Mouse (Mus musculus): ENCODE results near the gene Tnik. TPM values are rescaled to one million over a fixed set of nuclear protein-coding genes. Genes with fewer than 3 reads are reported as not detected.

Tnik gene
- polyA plus RNA-seq, 1 experiment: 2.3 TPM

- no peak overlapping the region for H3K27ac ChIP-seq (ENCODE audit: insufficient read depth, low read length)
Observed at GRCm38 (mm10) chr3:28359138-28359537, 96.1 kb downstream of the Tnik start.

GRCm38 (mm10) chr3:28361056-28361455, 98.0 kb downstream of the Tnik start:
- TF ChIP-seq CTCF (IDR thresholded peaks at IDR 0.05; ENCODE audit: low read depth, low read length) (no peak), POLR2A (IDR thresholded peaks at IDR 0.05; ENCODE audit: insufficient read depth, low read length) (no peak), EP300 (IDR thresholded peaks at IDR 0.05; ENCODE audit: insufficient read depth, low read depth, low read length) (no peak)
- Histone ChIP-seq H3K9ac (ENCODE audit: low read depth, poor library complexity, severe bottlenecking) (no peak overlapping the region), H3K27ac (ENCODE audit: insufficient read depth, low read length) (no peak overlapping the region), H3K36me3 (ENCODE audit: control insufficient read depth, insufficient read depth, low read length, poor library complexity, severe bottlenecking) (no peaks in the 10 kb centered on the region), H3K4me1 (ENCODE audit: control insufficient read depth, insufficient read depth, low read length) (no peaks in the 10 kb centered on the region), H3K4me3 (ENCODE audit: low read depth, low read length) (no peak overlapping the region), H3K9me3 (replicated peaks; ENCODE audit: control insufficient read depth, insufficient read depth, low read length, poor library complexity, severe bottlenecking) (no peaks in the 10 kb centered on the region), H3K27me3 (ENCODE audit: control insufficient read depth, insufficient read depth, low read length, poor library complexity, severe bottlenecking) (no peaks in the 10 kb centered on the region)

More at GRCm38 (mm10) chr3:28359138-28359537, 96.1 kb downstream of the Tnik start:
- TF ChIP-seq EP300 (IDR thresholded peaks at IDR 0.05; ENCODE audit: insufficient read depth, low read depth, low read length) (no peak), POLR2A (IDR thresholded peaks at IDR 0.05; ENCODE audit: insufficient read depth, low read length) (no peak), CTCF (IDR thresholded peaks at IDR 0.05; ENCODE audit: low read depth, low read length) (no peak)
- H3K36me3 ChIP-seq (ENCODE audit: control insufficient read depth, insufficient read depth, low read length, poor library complexity, severe bottlenecking): no peaks in the 10 kb centered on the region
- H3K4me1 ChIP-seq (ENCODE audit: control insufficient read depth, insufficient read depth, low read length): no peaks in the 10 kb centered on the region
- no peak overlapping the region for H3K9ac ChIP-seq (ENCODE audit: low read depth, poor library complexity, severe bottlenecking)
- no peaks in the 10 kb centered on the region for H3K27me3 ChIP-seq (ENCODE audit: control insufficient read depth, insufficient read depth, low read length, poor library complexity, severe bottlenecking)
- no peak overlapping the region for H3K4me3 ChIP-seq (ENCODE audit: low read depth, low read length)
- H3K9me3 ChIP-seq (replicated peaks; ENCODE audit: control insufficient read depth, insufficient read depth, low read length, poor library complexity, severe bottlenecking): no peaks in the 10 kb centered on the region

GRCm38 (mm10) chr3:28363441-28364125, 100.6 kb downstream of the Tnik start:
- Histone ChIP-seq H3K36me3 (ENCODE audit: control insufficient read depth, insufficient read depth, low read length, poor library complexity, severe bottlenecking) (no peaks in the 10 kb centered on the region), H3K27me3 (ENCODE audit: control insufficient read depth, insufficient read depth, low read length, poor library complexity, severe bottlenecking) (no peaks in the 10 kb centered on the region), H3K27ac (ENCODE audit: insufficient read depth, low read length) (no peak overlapping the region), H3K9me3 (replicated peaks; ENCODE audit: control insufficient read depth, insufficient read depth, low read length, poor library complexity, severe bottlenecking) (no peaks in the 10 kb centered on the region), H3K4me3 (ENCODE audit: low read depth, low read length) (no peak overlapping the region), H3K4me1 (ENCODE audit: control insufficient read depth, insufficient read depth, low read length) (no peaks in the 10 kb centered on the region), H3K9ac (ENCODE audit: low read depth, poor library complexity, severe bottlenecking) (no peak overlapping the region)
- TF ChIP-seq CTCF (IDR thresholded peaks at IDR 0.05; ENCODE audit: low read depth, low read length) (no peak), EP300 (IDR thresholded peaks at IDR 0.05; ENCODE audit: insufficient read depth, low read depth, low read length) (no peak), POLR2A (IDR thresholded peaks at IDR 0.05; ENCODE audit: insufficient read depth, low read length) (no peak)

- no peak overlapping the region for H3K4me3 ChIP-seq (ENCODE audit: low read depth, low read length)
- H3K4me1 ChIP-seq (ENCODE audit: control insufficient read depth, insufficient read depth, low read length): no peaks in the 10 kb centered on the region
- H3K9ac ChIP-seq (ENCODE audit: low read depth, poor library complexity, severe bottlenecking): no peak overlapping the region
- H3K27me3 ChIP-seq (ENCODE audit: control insufficient read depth, insufficient read depth, low read length, poor library complexity, severe bottlenecking): no peaks in the 10 kb centered on the region
- no peaks in the 10 kb centered on the region for H3K36me3 ChIP-seq (ENCODE audit: control insufficient read depth, insufficient read depth, low read length, poor library complexity, severe bottlenecking)
- no peaks in the 10 kb centered on the region for H3K9me3 ChIP-seq (replicated peaks; ENCODE audit: control insufficient read depth, insufficient read depth, low read length, poor library complexity, severe bottlenecking)
- TF ChIP-seq POLR2A (IDR thresholded peaks at IDR 0.05; ENCODE audit: insufficient read depth, low read length) (no peak), EP300 (IDR thresholded peaks at IDR 0.05; ENCODE audit: insufficient read depth, low read depth, low read length) (no peak)
- no peak overlapping the region for H3K27ac ChIP-seq (ENCODE audit: insufficient read depth, low read length)
Observed at GRCm38 (mm10) chr3:28368746-28369145, 105.7 kb downstream of the Tnik start.

- Histone ChIP-seq H3K4me1 (ENCODE audit: control insufficient read depth, insufficient read depth, low read length) (no peaks in the 10 kb centered on the region), H3K4me3 (ENCODE audit: low read depth, low read length) (no peak overlapping the region), H3K9me3 (replicated peaks; ENCODE audit: control insufficient read depth, insufficient read depth, low read length, poor library complexity, severe bottlenecking) (no peaks in the 10 kb centered on the region), H3K9ac (ENCODE audit: low read depth, poor library complexity, severe bottlenecking) (no peak overlapping the region), H3K27ac (ENCODE audit: insufficient read depth, low read length) (no peak overlapping the region), H3K36me3 (ENCODE audit: control insufficient read depth, insufficient read depth, low read length, poor library complexity, severe bottlenecking) (no peaks in the 10 kb centered on the region), H3K27me3 (ENCODE audit: control insufficient read depth, insufficient read depth, low read length, poor library complexity, severe bottlenecking) (no peaks in the 10 kb centered on the region)
- TF ChIP-seq EP300 (IDR thresholded peaks at IDR 0.05; ENCODE audit: insufficient read depth, low read depth, low read length) (no peak), CTCF (IDR thresholded peaks at IDR 0.05; ENCODE audit: low read depth, low read length) (no peak), POLR2A (IDR thresholded peaks at IDR 0.05; ENCODE audit: insufficient read depth, low read length) (no peak)
Observed at GRCm38 (mm10) chr3:28369266-28369665, 106.3 kb downstream of the Tnik start.

- Histone ChIP-seq H3K36me3 (ENCODE audit: control insufficient read depth, insufficient read depth, low read length, poor library complexity, severe bottlenecking) (no peaks in the 10 kb centered on the region), H3K9me3 (replicated peaks; ENCODE audit: control insufficient read depth, insufficient read depth, low read length, poor library complexity, severe bottlenecking) (no peaks in the 10 kb centered on the region), H3K27me3 (ENCODE audit: control insufficient read depth, insufficient read depth, low read length, poor library complexity, severe bottlenecking) (no peaks in the 10 kb centered on the region), H3K27ac (ENCODE audit: insufficient read depth, low read length) (no peak overlapping the region), H3K9ac (ENCODE audit: low read depth, poor library complexity, severe bottlenecking) (no peak overlapping the region), H3K4me1 (ENCODE audit: control insufficient read depth, insufficient read depth, low read length) (no peaks in the 10 kb centered on the region), H3K4me3 (ENCODE audit: low read depth, low read length) (no peak overlapping the region)
- no peak for TF ChIP-seq EP300 (IDR thresholded peaks at IDR 0.05; ENCODE audit: insufficient read depth, low read depth, low read length)
- TF ChIP-seq CTCF (IDR thresholded peaks at IDR 0.05; ENCODE audit: low read depth, low read length): no peak
- no peak for TF ChIP-seq POLR2A (IDR thresholded peaks at IDR 0.05; ENCODE audit: insufficient read depth, low read length)
Observed at GRCm38 (mm10) chr3:28369698-28370097, 106.7 kb downstream of the Tnik start.
